Mouse (Mus musculus): ENCODE measurements around the gene Cdk14. TPM values are rescaled to one million over a fixed set of nuclear protein-coding genes. Genes with fewer than 3 reads are reported as not detected.

The Cdk14 gene
- polyA plus RNA-seq, 1 experiment from 2014 or later, result 25.5 TPM

DNA sequence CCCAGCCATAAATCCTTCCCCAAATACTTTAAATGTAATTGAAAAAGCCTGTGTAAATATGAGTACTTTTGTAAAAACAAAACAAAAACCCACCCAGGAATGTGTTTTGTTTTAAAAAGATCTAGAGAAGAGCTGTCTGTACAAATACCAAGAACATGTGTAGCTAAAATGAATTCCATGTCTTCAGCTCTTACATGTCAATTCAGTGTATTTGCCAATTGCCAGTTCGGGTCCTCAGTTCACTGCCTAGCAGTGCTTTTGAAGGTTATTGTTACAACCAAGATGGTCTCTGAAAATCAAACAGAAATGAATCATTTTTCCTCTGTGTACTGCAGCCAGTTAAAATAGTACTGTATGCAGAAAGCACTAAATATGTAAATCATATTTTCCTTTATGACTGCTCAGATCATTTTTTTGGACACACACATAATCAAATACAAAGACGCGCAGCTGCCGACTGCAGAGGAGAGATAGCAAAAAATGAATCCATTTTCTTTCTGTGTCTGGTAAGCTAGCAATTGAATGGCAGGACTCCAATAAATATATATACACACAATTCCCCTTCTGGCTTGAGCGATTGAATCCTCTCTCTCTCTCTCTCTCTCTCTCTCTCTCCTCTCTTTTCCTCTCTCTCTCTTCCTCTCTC lies 526.8 kb downstream of the Cdk14 start:
- no peak overlapping the region for H3K4me3 ChIP-seq (ENCODE audit: low read depth, low read length)
- H3K9ac ChIP-seq (ENCODE audit: low read length), result no peak overlapping the region
- H3K9me3 ChIP-seq (ENCODE audit: control insufficient read depth, low read length), result no peaks in the 10 kb centered on the region
- no peak overlapping the region for H3K27ac ChIP-seq (ENCODE audit: low read depth)
- DNase-seq (ENCODE audit: low spot score) (no peak), ATAC-seq (replicated peaks; ENCODE audit: low FRiP score, low TSS enrichment, low read depth) (no peak)
- 50% methylated on average over 5 of the region's 5 CpGs for WGBS
- H3K4me2 ChIP-seq (ENCODE audit: low read length), result no peak overlapping the region
- H3K36me3 ChIP-seq (ENCODE audit: control insufficient read depth, insufficient read depth, low read length), result no peaks in the 10 kb centered on the region
- H3K4me1 ChIP-seq (replicated peaks; ENCODE audit: control insufficient read depth, insufficient read depth, low read length), result peaks cover 13% of the 10 kb centered on the region; the same call in 1 of the 2 replicates
- H3K27me3 ChIP-seq (replicated peaks; ENCODE audit: control insufficient read depth, insufficient read depth, low read length), result no peaks in the 10 kb centered on the region

DNA sequence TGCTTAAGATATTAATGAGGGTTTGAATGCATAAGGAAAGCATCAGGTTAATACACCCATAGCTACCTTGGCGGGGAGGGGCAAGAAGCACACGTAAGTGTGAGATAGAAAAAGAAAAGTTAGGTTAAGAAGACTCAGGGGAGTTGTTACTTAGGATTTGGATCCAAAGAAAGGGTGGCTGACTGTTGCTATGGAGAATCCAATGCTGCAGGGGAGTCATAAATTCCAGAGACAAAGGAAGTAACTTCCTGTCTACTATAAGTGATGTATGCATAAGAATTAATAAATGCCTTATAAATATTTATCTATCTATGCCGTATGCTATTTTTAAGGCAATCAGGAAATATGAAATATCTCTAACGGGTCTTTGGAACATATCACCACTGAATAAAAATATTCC lies 527.4 kb downstream of the Cdk14 start:
- Histone ChIP-seq H3K9me3 (ENCODE audit: control insufficient read depth, low read length) (no peaks in the 10 kb centered on the region), H3K9ac (ENCODE audit: low read length) (no peak overlapping the region), H3K4me3 (ENCODE audit: low read depth, low read length) (no peak overlapping the region), H3K4me1 (replicated peaks; ENCODE audit: control insufficient read depth, insufficient read depth, low read length) (peaks cover 13% of the 10 kb centered on the region; the same call in 1 of the 2 replicates), H3K36me3 (ENCODE audit: control insufficient read depth, insufficient read depth, low read length) (no peaks in the 10 kb centered on the region), H3K27ac (ENCODE audit: low read depth) (no peak overlapping the region), H3K4me2 (ENCODE audit: low read length) (no peak overlapping the region), H3K27me3 (replicated peaks; ENCODE audit: control insufficient read depth, insufficient read depth, low read length) (no peaks in the 10 kb centered on the region)
- 48% methylated on average over 4 of the region's 4 CpGs for WGBS
- no peak for ATAC-seq (replicated peaks; ENCODE audit: low FRiP score, low TSS enrichment, low read depth)
- DNase-seq (ENCODE audit: low spot score), result no peak

DNA sequence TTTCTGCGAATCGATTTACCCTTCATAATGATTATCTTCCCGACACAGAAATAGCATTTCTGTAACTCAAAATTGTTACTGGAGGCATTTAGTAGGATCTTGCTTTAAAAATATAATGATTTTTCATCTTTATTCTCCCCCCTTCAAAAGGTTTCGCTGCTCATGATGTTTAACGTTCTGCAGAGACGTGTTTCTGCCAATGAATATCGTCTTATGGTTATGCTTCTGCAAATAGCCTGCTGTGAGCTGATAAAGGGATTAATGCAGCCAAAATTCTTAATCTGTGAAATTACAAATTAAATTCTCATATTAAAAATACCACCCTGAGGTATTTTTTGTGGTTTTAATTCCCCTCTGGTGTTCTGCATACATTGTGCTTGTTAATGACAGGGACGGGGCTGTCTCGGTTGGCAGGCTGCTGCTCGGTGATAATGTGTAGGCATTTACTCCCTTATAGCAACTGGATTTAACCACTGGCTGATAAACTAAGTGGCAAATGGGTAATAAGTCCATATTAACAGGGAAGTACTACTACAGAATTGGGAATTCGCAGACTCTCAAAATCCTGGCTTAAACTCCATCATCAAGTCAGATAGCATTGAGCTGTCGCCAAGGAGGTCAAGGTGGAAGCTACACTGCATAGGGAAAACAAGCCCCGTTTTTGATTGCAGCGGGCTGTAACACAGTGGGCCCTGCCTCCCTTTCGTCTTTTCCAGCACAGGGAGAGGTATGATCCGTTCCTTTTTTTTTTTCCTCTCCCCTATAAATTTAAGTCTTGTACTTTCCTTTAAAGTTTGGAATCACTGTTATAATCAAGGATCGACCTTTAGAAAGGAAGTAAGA lies 528.0 kb downstream of the Cdk14 start:
- ATAC-seq (replicated peaks; ENCODE audit: low FRiP score, low TSS enrichment, low read depth), result no peak
- WGBS, result 79% methylated on average over 17 of the region's 17 CpGs

DNA sequence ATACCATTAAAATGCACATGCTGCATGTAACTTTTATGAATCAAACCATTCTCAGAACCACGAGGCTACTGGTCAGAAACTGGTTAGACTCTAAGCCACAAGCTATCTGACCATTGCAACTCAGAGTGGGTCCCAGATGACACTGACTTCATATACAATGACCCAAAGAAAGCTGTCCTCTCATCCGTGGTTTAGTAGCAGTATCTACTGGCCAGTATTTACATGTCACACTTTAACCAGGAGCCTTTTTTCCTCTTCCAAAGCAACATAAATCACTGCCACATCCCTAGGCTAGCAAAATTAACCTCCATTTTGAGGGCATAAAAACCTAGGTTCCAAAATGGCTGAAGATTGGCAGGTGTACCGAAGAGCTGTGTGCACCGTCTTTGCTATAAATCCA lies 533.0 kb downstream of the Cdk14 start:
- H3K9ac ChIP-seq (ENCODE audit: low read length), result no peak overlapping the region
- H3K9me3 ChIP-seq (ENCODE audit: control insufficient read depth, low read length), result no peaks in the 10 kb centered on the region
- H3K4me2 ChIP-seq (ENCODE audit: low read length), result no peak overlapping the region
- ATAC-seq (replicated peaks; ENCODE audit: low FRiP score, low TSS enrichment, low read depth), result no peak
- no peaks in the 10 kb centered on the region for H3K27me3 ChIP-seq (replicated peaks; ENCODE audit: control insufficient read depth, insufficient read depth, low read length)
- DNase-seq (ENCODE audit: low spot score), result no peak
- H3K4me1 ChIP-seq (replicated peaks; ENCODE audit: control insufficient read depth, insufficient read depth, low read length), result no peaks in the 10 kb centered on the region
- H3K36me3 ChIP-seq (ENCODE audit: control insufficient read depth, insufficient read depth, low read length), result no peaks in the 10 kb centered on the region
- H3K4me3 ChIP-seq (ENCODE audit: low read depth, low read length), result no peak overlapping the region
- 86% methylated on average over 4 of the region's 4 CpGs for WGBS
- H3K27ac ChIP-seq (ENCODE audit: low read depth), result no peak overlapping the region

More for the DNA sequence above, 528.0 kb downstream of the Cdk14 start:
- no peak for DNase-seq (ENCODE audit: low spot score)
- H3K9me3 ChIP-seq (ENCODE audit: control insufficient read depth, low read length), result no peaks in the 10 kb centered on the region
- no peak overlapping the region for H3K9ac ChIP-seq (ENCODE audit: low read length)
- peaks cover 13% of the 10 kb centered on the region; the same call in 1 of the 2 replicates for H3K4me1 ChIP-seq (replicated peaks; ENCODE audit: control insufficient read depth, insufficient read depth, low read length)
- H3K27me3 ChIP-seq (replicated peaks; ENCODE audit: control insufficient read depth, insufficient read depth, low read length), result no peaks in the 10 kb centered on the region
- no peaks in the 10 kb centered on the region for H3K36me3 ChIP-seq (ENCODE audit: control insufficient read depth, insufficient read depth, low read length)
- no peak overlapping the region for H3K4me3 ChIP-seq (ENCODE audit: low read depth, low read length)
- no peak overlapping the region for H3K27ac ChIP-seq (ENCODE audit: low read depth)
- H3K4me2 ChIP-seq (ENCODE audit: low read length), result no peak overlapping the region

DNA sequence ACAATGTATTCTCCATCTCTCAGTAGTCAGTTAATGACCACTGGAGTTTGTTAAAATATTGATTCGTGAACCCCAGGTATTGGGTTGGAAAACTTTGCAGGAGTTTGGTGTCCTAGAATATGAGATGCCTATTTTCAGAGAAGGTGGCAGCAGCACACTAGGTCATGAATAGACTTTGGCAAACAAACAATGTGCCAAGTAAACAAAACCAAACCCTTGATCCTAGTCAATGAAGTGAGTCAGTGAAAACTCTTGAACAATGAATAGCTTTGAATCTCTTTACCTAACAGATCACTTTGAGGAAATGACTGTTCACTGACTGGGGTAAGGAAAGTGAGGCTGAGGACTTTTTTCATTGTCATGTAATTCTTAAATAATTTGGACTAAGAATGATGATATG lies 537.3 kb downstream of the Cdk14 start:
- H3K9me3 ChIP-seq (ENCODE audit: control insufficient read depth, low read length), result no peaks in the 10 kb centered on the region
- no peak overlapping the region for H3K4me3 ChIP-seq (ENCODE audit: low read depth, low read length)
- no peak for DNase-seq (ENCODE audit: low spot score)
- H3K4me1 ChIP-seq (replicated peaks; ENCODE audit: control insufficient read depth, insufficient read depth, low read length), result no peaks in the 10 kb centered on the region
- H3K27ac ChIP-seq (ENCODE audit: low read depth), result no peak overlapping the region
- ATAC-seq (replicated peaks; ENCODE audit: low FRiP score, low TSS enrichment, low read depth), result no peak
- no peak overlapping the region for H3K4me2 ChIP-seq (ENCODE audit: low read length)
- no peak overlapping the region for H3K9ac ChIP-seq (ENCODE audit: low read length)
- no peaks in the 10 kb centered on the region for H3K36me3 ChIP-seq (ENCODE audit: control insufficient read depth, insufficient read depth, low read length)
- H3K27me3 ChIP-seq (replicated peaks; ENCODE audit: control insufficient read depth, insufficient read depth, low read length), result no peaks in the 10 kb centered on the region
- whole genome bisulfite sequencing, result 84% methylated on average over 1 of the region's 1 CpGs

DNA sequence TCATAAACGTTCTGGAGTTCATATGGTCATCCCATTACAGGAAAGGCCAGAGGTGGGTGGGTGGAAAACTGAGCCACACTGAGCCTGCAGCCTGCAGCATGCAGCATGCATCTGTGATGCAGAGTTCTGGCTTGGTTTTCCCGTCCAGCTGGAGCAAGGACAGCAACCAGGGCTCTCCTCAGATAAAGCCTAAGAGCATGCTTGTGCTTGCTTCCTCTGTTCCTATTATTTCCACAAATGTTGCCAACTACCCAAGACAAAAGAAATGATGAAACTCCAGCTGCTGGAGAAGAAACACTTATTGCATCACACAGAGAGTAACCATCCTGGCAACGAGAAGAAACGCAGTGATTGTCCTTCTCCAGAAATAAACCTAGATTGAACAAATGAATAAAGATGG lies 539.8 kb downstream of the Cdk14 start:
- Histone ChIP-seq H3K4me2 (ENCODE audit: low read length) (no peak overlapping the region), H3K9me3 (ENCODE audit: control insufficient read depth, low read length) (no peaks in the 10 kb centered on the region), H3K27ac (ENCODE audit: low read depth) (no peak overlapping the region; the same call in 1 of the 2 replicates), H3K4me1 (replicated peaks; ENCODE audit: control insufficient read depth, insufficient read depth, low read length) (peaks cover 10% of the 10 kb centered on the region), H3K27me3 (replicated peaks; ENCODE audit: control insufficient read depth, insufficient read depth, low read length) (no peaks in the 10 kb centered on the region), H3K9ac (ENCODE audit: low read length) (no peak overlapping the region), H3K36me3 (ENCODE audit: control insufficient read depth, insufficient read depth, low read length) (no peaks in the 10 kb centered on the region), H3K4me3 (ENCODE audit: low read depth, low read length) (no peak overlapping the region)
- DNase-seq (ENCODE audit: low spot score) (no peak), ATAC-seq (replicated peaks; ENCODE audit: low FRiP score, low TSS enrichment, low read depth) (no peak)
- 60% methylated on average over 4 of the region's 4 CpGs for WGBS

DNA sequence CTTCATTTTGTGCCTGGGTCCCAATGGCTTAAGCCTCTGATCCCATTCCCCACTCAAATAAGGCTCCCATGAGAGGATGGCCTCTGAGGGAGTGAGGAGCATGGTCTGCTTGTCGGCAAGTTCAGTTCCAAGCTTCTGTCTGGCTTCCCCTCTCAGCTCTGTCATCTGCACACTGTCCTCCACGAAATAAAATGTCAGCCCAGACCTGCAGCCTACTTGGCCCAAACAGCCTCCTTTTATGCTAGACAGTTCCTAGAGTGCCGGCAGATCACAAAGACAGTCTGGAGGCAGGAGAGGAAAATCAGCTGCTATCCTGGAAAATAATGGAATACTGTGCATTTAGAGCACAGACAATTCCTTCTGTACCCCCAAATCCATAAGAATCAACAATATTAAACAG lies 541.2 kb downstream of the Cdk14 start:
- ATAC-seq (replicated peaks; ENCODE audit: low FRiP score, low TSS enrichment, low read depth), result no peak
- DNase-seq (ENCODE audit: low spot score), result no peak
- no peak overlapping the region for H3K4me3 ChIP-seq (ENCODE audit: low read depth, low read length)
- 29% methylated on average over 3 of the region's 3 CpGs for WGBS
- no peak overlapping the region for H3K27ac ChIP-seq (ENCODE audit: low read depth)
- H3K9ac ChIP-seq (ENCODE audit: low read length), result no peak overlapping the region
- H3K27me3 ChIP-seq (replicated peaks; ENCODE audit: control insufficient read depth, insufficient read depth, low read length), result no peaks in the 10 kb centered on the region
- H3K36me3 ChIP-seq (ENCODE audit: control insufficient read depth, insufficient read depth, low read length), result no peaks in the 10 kb centered on the region
- peaks cover 10% of the 10 kb centered on the region for H3K4me1 ChIP-seq (replicated peaks; ENCODE audit: control insufficient read depth, insufficient read depth, low read length)
- no peaks in the 10 kb centered on the region for H3K9me3 ChIP-seq (ENCODE audit: control insufficient read depth, low read length)
- H3K4me2 ChIP-seq (ENCODE audit: low read length), result no peak overlapping the region

DNA sequence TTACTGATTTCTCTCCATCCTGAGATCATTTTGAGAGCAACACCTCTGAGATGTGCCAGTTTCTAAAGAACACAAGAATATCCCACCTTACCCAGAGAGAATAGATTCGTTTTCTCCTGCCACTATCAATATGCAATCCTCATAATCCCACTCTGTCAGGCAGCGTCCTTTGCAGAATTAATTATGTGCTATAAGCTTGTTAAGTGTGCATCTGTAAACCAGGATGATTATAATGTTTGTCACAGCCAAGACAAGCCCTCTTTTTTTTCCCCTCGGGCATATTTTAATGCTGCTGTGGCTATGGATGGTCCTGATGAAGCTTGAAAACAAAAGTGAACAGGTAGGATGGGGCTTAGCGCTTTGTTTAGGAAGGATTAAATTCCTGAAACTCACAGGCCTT lies 542.5 kb downstream of the Cdk14 start:
- Histone ChIP-seq H3K4me1 (replicated peaks; ENCODE audit: control insufficient read depth, insufficient read depth, low read length) (peaks cover 10% of the 10 kb centered on the region), H3K27ac (ENCODE audit: low read depth) (no peak overlapping the region), H3K4me2 (ENCODE audit: low read length) (no peak overlapping the region), H3K9me3 (ENCODE audit: control insufficient read depth, low read length) (no peaks in the 10 kb centered on the region), H3K27me3 (replicated peaks; ENCODE audit: control insufficient read depth, insufficient read depth, low read length) (no peaks in the 10 kb centered on the region), H3K4me3 (ENCODE audit: low read depth, low read length) (no peak overlapping the region), H3K9ac (ENCODE audit: low read length) (no peak overlapping the region), H3K36me3 (ENCODE audit: control insufficient read depth, insufficient read depth, low read length) (no peaks in the 10 kb centered on the region)
- WGBS, result 73% methylated on average over 4 of the region's 4 CpGs
- ATAC-seq (replicated peaks; ENCODE audit: low FRiP score, low TSS enrichment, low read depth) (no peak), DNase-seq (ENCODE audit: low spot score) (no peak)
